Mouse (Mus musculus): ENCODE results near the gene Nccrp1. TPM values are rescaled to one million over a fixed set of nuclear protein-coding genes. Genes with fewer than 3 reads are reported as not detected.
A peak's percentile ranks its signal among the peaks of the same experiment; 100 is the strongest.
"Not testable (repeated sequence)": the region's sequence is repeated elsewhere in the genome, so short reads cannot be mapped to it uniquely, and the experiment has no call there.

The Nccrp1 gene
- polyA plus RNA-seq, 1 experiment from 2014 or later = not detected

GRCm38 (mm10) chr7:28545891-28546210, 1.2 kb downstream of the Nccrp1 start:
- Histone ChIP-seq H3K4me1 (ENCODE audit: control insufficient read depth, insufficient read depth, low read length) (no peaks in the 10 kb centered on the region; the same call in 1 of the 2 replicates), H3K27ac (ENCODE audit: low read depth, low read length) (no peak overlapping the region), H3K9ac (ENCODE audit: low read length) (no peak overlapping the region), H3K4me3 (ENCODE audit: low read depth, low read length) (no peak overlapping the region), H3K4me2 (ENCODE audit: low read length) (no peak overlapping the region), H3K27me3 (replicated peaks; ENCODE audit: control insufficient read depth, insufficient read depth, low read length) (peaks cover 31% of the 10 kb centered on the region), H3K36me3 (ENCODE audit: control insufficient read depth, insufficient read depth, low read length) (no peaks in the 10 kb centered on the region), H3K9me3 (replicated peaks; ENCODE audit: control insufficient read depth, low read length) (no peaks in the 10 kb centered on the region)
- DNase-seq (ENCODE audit: low spot score) (no peak), ATAC-seq (no peak)
- WGBS = 47% methylated on average over 7 of the region's 7 CpGs

DNA sequence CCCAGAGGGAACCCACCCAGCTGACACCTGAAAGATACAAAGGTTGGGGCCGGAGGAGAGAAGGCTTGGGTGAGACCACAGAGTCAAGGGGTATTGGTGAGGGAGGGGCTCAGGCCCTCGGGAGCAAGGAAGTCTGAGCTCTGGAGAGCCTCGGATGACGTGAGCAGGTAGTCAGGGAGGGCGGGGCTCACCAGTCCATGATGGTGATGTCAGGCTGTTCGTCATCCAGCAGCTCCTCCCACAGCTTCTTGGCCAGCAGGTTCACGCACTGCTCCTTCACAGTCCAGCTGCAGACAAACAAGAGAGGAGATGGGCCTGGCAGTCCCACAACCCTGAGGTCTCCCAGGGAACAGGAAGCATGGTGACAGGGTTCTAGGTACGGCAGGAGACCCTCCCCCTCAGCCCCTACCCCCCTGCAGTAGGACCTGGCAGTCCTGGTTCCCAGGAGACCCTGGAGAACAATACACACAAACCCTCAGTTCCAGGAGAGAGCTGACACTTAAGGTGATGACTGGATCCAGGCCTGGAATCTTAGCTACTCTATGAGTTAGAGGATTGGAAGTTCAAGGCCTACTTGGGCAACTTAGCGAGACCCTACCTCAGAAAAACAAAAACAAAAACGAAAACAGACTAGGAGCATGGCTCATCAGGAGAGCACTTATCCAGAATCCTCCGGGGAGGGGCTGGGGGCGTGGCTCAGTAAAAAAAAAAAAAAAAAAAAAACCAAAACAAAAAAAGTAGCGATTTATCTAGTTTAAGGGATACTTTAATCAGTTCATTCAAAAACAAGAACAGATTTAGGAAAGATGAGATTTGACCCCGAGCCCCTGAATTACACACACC, 1.8 kb downstream of the Nccrp1 start:
- no peak overlapping the region for H3K4me3 ChIP-seq (ENCODE audit: low read depth, low read length)
- no peak overlapping the region for H3K9ac ChIP-seq (ENCODE audit: low read length)
- H3K9me3 ChIP-seq (replicated peaks; ENCODE audit: control insufficient read depth, low read length) = no peaks in the 10 kb centered on the region
- H3K4me1 ChIP-seq (ENCODE audit: control insufficient read depth, insufficient read depth, low read length) = no peaks in the 10 kb centered on the region; the same call in 1 of the 2 replicates
- 24% methylated on average over 14 of the region's 14 CpGs for WGBS
- H3K4me2 ChIP-seq (ENCODE audit: low read length) = no peak overlapping the region
- peaks cover 31% of the 10 kb centered on the region for H3K27me3 ChIP-seq (replicated peaks; ENCODE audit: control insufficient read depth, insufficient read depth, low read length)
- DNase-seq (ENCODE audit: low spot score) = no peak
- no peak; the same call in 1 of the 2 replicates for ATAC-seq
- no peaks in the 10 kb centered on the region for H3K36me3 ChIP-seq (ENCODE audit: control insufficient read depth, insufficient read depth, low read length)
- H3K27ac ChIP-seq (ENCODE audit: low read depth, low read length) = no peak overlapping the region

DNA sequence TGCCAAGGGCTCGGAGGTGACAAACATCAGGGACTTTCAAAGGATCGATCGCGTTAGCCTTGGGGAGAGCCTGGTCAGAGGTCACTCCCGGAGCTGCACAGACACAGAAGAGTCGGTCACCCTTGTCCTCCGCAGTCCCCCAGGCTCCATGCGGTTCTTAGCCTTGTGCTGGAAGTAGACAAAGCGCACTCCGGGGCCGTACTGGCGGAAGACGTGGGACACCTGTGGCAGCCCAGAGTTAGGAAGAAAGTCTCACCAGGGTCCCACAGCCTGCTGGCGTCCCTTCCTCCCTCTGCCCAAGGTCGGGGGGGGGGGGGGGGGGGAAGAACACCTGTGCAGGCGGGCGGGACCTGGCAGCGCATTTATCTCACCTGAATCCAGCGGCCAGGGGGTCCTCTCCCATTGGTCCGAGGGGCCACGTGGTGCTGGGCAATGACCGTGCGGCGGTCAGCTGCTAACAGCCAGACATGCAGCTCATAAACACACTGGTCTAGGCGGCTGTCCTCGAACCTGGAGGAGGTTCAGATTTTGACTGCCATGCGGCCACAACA, 2.9 kb downstream of the Nccrp1 start:
- Histone ChIP-seq H3K9me3 (replicated peaks; ENCODE audit: control insufficient read depth, low read length) (no peaks in the 10 kb centered on the region), H3K27me3 (replicated peaks; ENCODE audit: control insufficient read depth, insufficient read depth, low read length) (peaks cover 31% of the 10 kb centered on the region), H3K9ac (ENCODE audit: low read length) (no peak overlapping the region), H3K4me2 (ENCODE audit: low read length) (peak overlapping the region; percentile 28; the same call in 1 of the 2 replicates), H3K4me1 (ENCODE audit: control insufficient read depth, insufficient read depth, low read length) (no peaks in the 10 kb centered on the region; the same call in 1 of the 2 replicates), H3K4me3 (ENCODE audit: low read depth, low read length) (no peak overlapping the region), H3K36me3 (ENCODE audit: control insufficient read depth, insufficient read depth, low read length) (no peaks in the 10 kb centered on the region), H3K27ac (ENCODE audit: low read depth, low read length) (no peak overlapping the region)
- ATAC-seq (no peak), DNase-seq (ENCODE audit: low spot score) (no peak)
- WGBS = 5% methylated on average over 24 of the region's 27 CpGs

GRCm38 (mm10) chr7:28540526-28540925, 6.5 kb downstream of the Nccrp1 start, which contains the start of gene Sycn:
Sycn (plus strand) TSS chr7:28540885.
- WGBS = 87% methylated on average over 4 of the region's 4 CpGs

GRCm38 (mm10) chr7:28538886-28539285, 8.2 kb downstream of the Nccrp1 start:
- not testable (repeated sequence) for H3K36me3 ChIP-seq (ENCODE audit: control insufficient read depth, insufficient read depth, low read length); H3K27ac ChIP-seq (ENCODE audit: low read depth, low read length); ATAC-seq; H3K4me2 ChIP-seq (ENCODE audit: low read length); H3K27me3 ChIP-seq (replicated peaks; ENCODE audit: control insufficient read depth, insufficient read depth, low read length); H3K9ac ChIP-seq (ENCODE audit: low read length); H3K9me3 ChIP-seq (replicated peaks; ENCODE audit: control insufficient read depth, low read length); H3K4me1 ChIP-seq (ENCODE audit: control insufficient read depth, insufficient read depth, low read length); DNase-seq (ENCODE audit: low spot score); H3K4me3 ChIP-seq (ENCODE audit: low read depth, low read length)
- 89% methylated on average over 6 of the region's 6 CpGs for WGBS

More at GRCm38 (mm10) chr7:28540526-28540925, 6.5 kb downstream of the Nccrp1 start, which contains the start of gene Sycn:
- Histone ChIP-seq H3K4me3 (ENCODE audit: low read depth, low read length) (no peak within 1 kb of the TSS), H3K4me1 (ENCODE audit: control insufficient read depth, insufficient read depth, low read length) (no peaks in the 10 kb centered on the region), H3K27ac (ENCODE audit: low read depth, low read length) (no peak within 1 kb of the TSS), H3K36me3 (ENCODE audit: control insufficient read depth, insufficient read depth, low read length) (no peaks in the 10 kb centered on the region), H3K4me2 (ENCODE audit: low read length) (no peak within 1 kb of the TSS), H3K27me3 (replicated peaks; ENCODE audit: control insufficient read depth, insufficient read depth, low read length) (peaks cover 14% of the 10 kb centered on the region), H3K9me3 (replicated peaks; ENCODE audit: control insufficient read depth, low read length) (no peaks in the 10 kb centered on the region), H3K9ac (ENCODE audit: low read length) (no peak within 1 kb of the TSS)
- DNase-seq (ENCODE audit: low spot score) (no peak), ATAC-seq (no peak)

DNA sequence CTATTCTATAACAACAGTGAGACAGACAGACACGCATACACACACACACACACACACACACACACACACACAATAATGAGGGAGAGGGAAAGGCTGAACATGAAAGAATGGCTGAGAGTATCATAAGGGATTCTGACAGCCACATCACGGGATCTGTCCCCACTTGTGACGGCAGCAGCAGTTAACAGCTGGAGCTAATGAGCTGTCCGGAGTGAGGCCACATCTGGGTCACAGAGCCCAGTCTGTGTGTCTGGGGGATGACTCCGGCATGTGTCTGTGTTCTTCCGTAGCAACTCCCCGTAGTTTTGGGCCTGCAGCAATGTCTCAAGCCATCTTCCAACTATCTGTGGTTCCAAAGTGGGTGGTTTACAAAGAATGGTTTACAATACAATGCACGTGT, 15.0 kb downstream of the Nccrp1 start:
- no peaks in the 10 kb centered on the region for H3K4me1 ChIP-seq (ENCODE audit: control insufficient read depth, insufficient read depth, low read length)
- 83% methylated on average over 8 of the region's 8 CpGs for WGBS

DNA sequence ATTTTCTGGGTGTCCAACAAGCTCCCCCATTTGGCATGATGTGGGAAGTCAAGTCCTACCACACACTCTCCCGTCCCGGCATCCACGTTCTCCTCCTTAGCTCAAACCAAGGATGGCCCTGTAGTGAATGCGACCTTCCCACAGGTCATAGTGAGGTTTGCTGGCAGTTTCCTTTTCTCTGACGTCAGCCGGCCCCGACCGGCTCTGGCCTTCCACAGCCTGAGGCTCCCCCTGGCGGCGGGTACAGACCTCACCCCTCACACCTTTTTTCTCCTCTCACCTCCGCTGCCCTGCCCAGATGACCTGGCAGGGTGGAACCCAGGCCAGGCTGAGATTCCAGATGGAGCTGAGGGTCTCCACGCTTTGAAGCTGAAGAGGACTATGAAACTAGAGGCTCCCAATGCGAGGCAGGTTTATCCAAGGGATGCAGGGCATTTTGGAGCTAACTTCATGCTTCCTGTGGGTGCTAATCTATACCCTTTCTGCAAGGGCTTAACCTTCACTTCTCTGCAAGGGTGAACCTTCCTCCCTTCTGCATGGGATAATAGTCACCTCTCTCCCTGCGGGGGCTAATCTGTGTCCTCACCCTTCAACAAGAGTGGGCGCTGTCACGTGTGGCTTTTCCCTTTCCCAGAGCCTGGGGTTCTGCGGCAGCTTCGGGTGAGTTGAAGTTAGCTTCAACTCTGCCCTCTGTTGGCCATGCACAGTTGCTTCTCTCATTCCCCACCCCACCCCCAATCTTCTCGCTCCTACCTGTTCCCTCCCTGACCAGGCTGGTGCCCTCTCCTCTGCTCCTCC, 18.9 kb downstream of the Nccrp1 start:
- Histone ChIP-seq H3K4me1 (ENCODE audit: control insufficient read depth, insufficient read depth, low read length) (no peaks in the 10 kb centered on the region), H3K27me3 (replicated peaks; ENCODE audit: control insufficient read depth, insufficient read depth, low read length) (0 out of 2 replicates have a peak, but pooled peaks cover 4% of the 10 kb centered on the region), H3K36me3 (ENCODE audit: control insufficient read depth, insufficient read depth, low read length) (no peaks in the 10 kb centered on the region), H3K4me2 (ENCODE audit: low read length) (no peak overlapping the region), H3K9me3 (replicated peaks; ENCODE audit: control insufficient read depth, low read length) (no peaks in the 10 kb centered on the region), H3K27ac (ENCODE audit: low read depth, low read length) (no peak overlapping the region), H3K4me3 (ENCODE audit: low read depth, low read length) (no peak overlapping the region), H3K9ac (ENCODE audit: low read length) (no peak overlapping the region)
- ATAC-seq (peak; percentile 37; the same call in 1 of the 2 replicates), DNase-seq (ENCODE audit: low spot score) (peak; percentile 68)
- WGBS = 9% methylated on average over 19 of the region's 19 CpGs

More for the DNA sequence above, 15.0 kb downstream of the Nccrp1 start:
- no peak overlapping the region for H3K4me2 ChIP-seq (ENCODE audit: low read length)
- H3K9me3 ChIP-seq (replicated peaks; ENCODE audit: control insufficient read depth, low read length) = no peaks in the 10 kb centered on the region
- DNase-seq (ENCODE audit: low spot score) = no peak
- no peak overlapping the region for H3K4me3 ChIP-seq (ENCODE audit: low read depth, low read length)
- H3K36me3 ChIP-seq (ENCODE audit: control insufficient read depth, insufficient read depth, low read length) = no peaks in the 10 kb centered on the region
- H3K9ac ChIP-seq (ENCODE audit: low read length) = no peak overlapping the region
- no peak overlapping the region for H3K27ac ChIP-seq (ENCODE audit: low read depth, low read length)
- ATAC-seq = no peak
- H3K27me3 ChIP-seq (replicated peaks; ENCODE audit: control insufficient read depth, insufficient read depth, low read length) = 0 out of 2 replicates have a peak, but pooled peaks cover 4% of the 10 kb centered on the region

DNA sequence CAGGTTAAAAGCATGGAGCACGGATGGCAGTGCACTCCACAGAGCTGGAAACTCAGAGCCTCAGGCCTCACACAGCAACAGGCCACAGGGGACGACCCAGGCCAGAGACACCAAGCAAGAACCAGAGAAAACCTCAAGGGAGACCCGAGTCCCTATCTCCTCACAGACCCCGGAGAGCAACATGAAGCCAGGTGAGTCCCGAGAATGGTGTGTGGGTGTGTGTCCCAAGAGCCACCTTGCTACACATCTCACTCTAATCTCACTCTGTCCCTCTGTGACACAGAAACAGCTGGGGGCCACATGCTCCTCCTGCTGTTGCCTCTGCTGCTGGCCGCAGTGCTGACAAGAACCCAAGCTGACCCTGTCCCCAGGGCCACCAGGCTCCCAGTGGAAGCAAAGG, 24.5 kb downstream of the Nccrp1 start, which contains the start of gene Ifnl3:
Gene Ifnl3, plus strand, starts transcription at position 301 of the 400 bp plus-strand sequence.
- WGBS = 73% methylated on average over 5 of the region's 6 CpGs
- H3K4me2 ChIP-seq (ENCODE audit: low read length); H3K36me3 ChIP-seq (ENCODE audit: control insufficient read depth, insufficient read depth, low read length); H3K4me1 ChIP-seq (ENCODE audit: control insufficient read depth, insufficient read depth, low read length); ATAC-seq; H3K4me3 ChIP-seq (ENCODE audit: low read depth, low read length); H3K9me3 ChIP-seq (replicated peaks; ENCODE audit: control insufficient read depth, low read length); H3K9ac ChIP-seq (ENCODE audit: low read length); H3K27me3 ChIP-seq (replicated peaks; ENCODE audit: control insufficient read depth, insufficient read depth, low read length); DNase-seq (ENCODE audit: low spot score); H3K27ac ChIP-seq (ENCODE audit: low read depth, low read length): not testable (repeated sequence)
